Mouse (Mus musculus) embryonic facial prominence, embryonic 14.5 days (tissue): ENCODE measurements around the gene Gtf2h2. TPM values are rescaled to one million over a fixed set of nuclear protein-coding genes. Genes with fewer than 3 reads are reported as not detected.
"Not testable (repeated sequence)": the region's sequence is repeated elsewhere in the genome, so short reads cannot be mapped to it uniquely, and the experiment has no call there.

Source experiments
- ATAC-seq: fragments of 200-750 bp; cut with Nextera tagmentation; 2 replicates; pipeline ENCODE4 v1.8.0; 2017; ENCODE audit warnings: low read depth, moderate number of reproducible peaks, moderate TSS enrichment
- DNase-seq: peaks from one replicate; pipeline ENCODE4 v3.0.0-alpha.2; 2015; ENCODE audit warnings: low spot score
- H3K27ac ChIP-seq: fragments of 300-500 bp; sonication (generic); replicated peaks from 2 replicates; pipeline ENCODE4 v1.5.1; 2014; ENCODE audit warnings: low read depth, mild to moderate bottlenecking, low read length, moderate library complexity
- H3K27me3 ChIP-seq: fragments of 300-500 bp; sonication (generic); replicated peaks from 2 replicates; pipeline ENCODE4 v1.6.1; 2014; ENCODE audit warnings: low read length; ENCODE audit not compliant: control insufficient read depth, insufficient read depth
- H3K36me3 ChIP-seq: fragments of 300-500 bp; sonication (generic); 2 replicates; pipeline ENCODE4 v1.6.1; 2014; ENCODE audit warnings: low read length, mixed read lengths; ENCODE audit not compliant: control insufficient read depth, insufficient read depth
- H3K4me1 ChIP-seq: fragments of 300-500 bp; sonication (generic); 2 replicates; pipeline ENCODE4 v1.6.1; 2014; ENCODE audit warnings: antibody characterized with exemption, low read length; ENCODE audit not compliant: control insufficient read depth, insufficient read depth
- H3K4me2 ChIP-seq: fragments of 300-500 bp; sonication (generic); 2 replicates; pipeline ENCODE4 v1.6.1; 2014; ENCODE audit warnings: low read depth, mild to moderate bottlenecking, low read length, moderate library complexity, mixed read lengths
- H3K4me3 ChIP-seq: fragments of 300-500 bp; sonication (generic); 2 replicates; pipeline ENCODE4 v1.5.1; 2014; ENCODE audit warnings: low read depth, mild to moderate bottlenecking, low read length
- H3K9ac ChIP-seq: fragments of 300-500 bp; sonication (generic); 2 replicates; pipeline ENCODE4 v1.6.1; 2014; ENCODE audit warnings: low read depth, mild to moderate bottlenecking, low read length, moderate library complexity, mixed read lengths
- H3K9me3 ChIP-seq: fragments of 300-500 bp; sonication (generic); 2 replicates; pipeline ENCODE4 v1.6.1; 2016; ENCODE audit warnings: low read length; ENCODE audit not compliant: control insufficient read depth
- WGBS: fragments of 180-500 bp; shearing (Covaris S2); extraction: QIAGEN DNeasy Blood & Tissue Kit; methylation state at CpG from one replicate; pipeline ENCODE4 v1.1.7; 2014; 5-methylcytosine and 5-hydroxymethylcytosine counted together
- polyA plus RNA-seq: library from polyadenylated mRNA; unstranded; fragments of >200 nt; fragmentation: Nextera tagmentation; extraction: Ambion mirVana; gene quantifications from 2 replicates; pipeline ENCODE4 v1.2.1, GENCODE M21; 2014

The Gtf2h2 gene
- polyA plus RNA-seq, 1 experiment from 2014 or later: 49.3 TPM

DNA sequence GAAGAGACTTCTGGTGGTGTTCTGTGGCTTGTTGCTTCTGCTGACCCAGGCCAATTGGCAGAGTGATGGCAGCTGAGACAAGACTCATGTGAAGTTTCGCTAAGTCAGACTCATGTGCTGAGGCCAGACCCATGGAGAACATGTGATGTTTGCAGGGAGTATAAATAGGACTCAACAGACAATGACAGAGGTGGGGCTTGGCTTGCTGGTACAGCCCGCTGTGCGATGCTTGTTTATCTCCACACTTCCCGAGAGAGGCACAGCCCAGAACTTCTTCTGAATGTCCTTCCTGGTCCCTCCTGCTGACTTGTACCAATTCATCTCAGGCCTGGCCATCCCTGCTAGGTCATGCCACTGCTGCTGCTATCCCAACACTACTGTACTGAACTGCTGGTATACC lies 3.0 kb upstream of the Gtf2h2 start:
- WGBS: 86% methylated on average over 4 of the region's 4 CpGs
- ATAC-seq: no peak
- no peaks in the 10 kb centered on the region for H3K4me1 ChIP-seq

DNA sequence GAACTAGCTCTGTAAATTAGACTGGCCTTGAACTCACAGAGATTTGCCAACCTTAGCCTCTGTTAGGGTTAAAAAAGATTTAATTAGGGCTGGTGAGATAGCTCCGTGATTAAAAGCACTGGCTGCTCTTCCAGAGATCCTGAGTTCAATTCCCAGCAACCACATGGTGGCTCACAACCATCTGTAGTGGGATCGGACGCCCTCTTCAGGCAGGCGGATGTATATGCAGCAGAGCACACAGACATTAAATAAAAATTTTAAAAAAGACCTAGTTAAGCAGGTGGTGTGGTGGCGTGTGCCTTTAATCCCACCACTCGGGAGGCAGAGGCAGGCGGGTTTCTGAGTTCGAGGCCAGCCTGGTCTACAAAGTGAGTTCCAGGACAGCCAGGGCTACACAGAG lies 2.0 kb upstream of the Gtf2h2 start:
- not testable (repeated sequence) for DNase-seq, H3K27ac ChIP-seq, H3K4me1 ChIP-seq, H3K9ac ChIP-seq, H3K9me3 ChIP-seq, H3K4me3 ChIP-seq, H3K36me3 ChIP-seq, H3K4me2 ChIP-seq, ATAC-seq, H3K27me3 ChIP-seq
- WGBS: 62% methylated on average over 8 of the region's 8 CpGs

More for the DNA sequence above, 3.0 kb upstream of the Gtf2h2 start:
- H3K4me3 ChIP-seq: no peak overlapping the region
- no peaks in the 10 kb centered on the region for H3K36me3 ChIP-seq
- H3K27me3 ChIP-seq: no peaks in the 10 kb centered on the region
- no peak overlapping the region for H3K27ac ChIP-seq
- H3K4me2 ChIP-seq: no peak overlapping the region
- no peak for DNase-seq
- no peaks in the 10 kb centered on the region for H3K9me3 ChIP-seq
- H3K9ac ChIP-seq: no peak overlapping the region

DNA sequence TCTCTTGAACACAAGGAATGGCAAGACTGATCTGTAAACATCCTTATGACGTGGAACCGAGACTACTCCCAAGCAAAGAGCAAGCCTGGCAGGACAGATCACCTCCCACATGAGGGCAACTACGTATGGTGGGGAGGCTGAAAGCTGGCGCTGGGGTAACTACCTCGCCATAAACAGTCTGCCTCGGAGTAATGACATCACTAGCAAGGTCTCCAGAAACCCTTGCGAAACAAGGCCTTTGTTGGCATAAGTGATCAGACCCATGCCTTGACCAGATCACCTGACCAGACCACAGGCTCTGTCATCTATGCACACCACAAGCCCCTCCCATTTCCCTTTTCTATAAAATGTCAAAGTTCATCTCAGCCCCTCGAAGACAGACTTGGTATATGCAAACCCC lies 934 bp upstream of the Gtf2h2 start:
- no peak for ATAC-seq
- Histone ChIP-seq H3K9me3 (no peaks in the 10 kb centered on the region), H3K4me1 (no peaks in the 10 kb centered on the region), H3K27me3 (no peaks in the 10 kb centered on the region), H3K27ac (no peak overlapping the region), H3K9ac (no peak overlapping the region), H3K4me2 (no peak overlapping the region), H3K36me3 (peaks cover 10% of the 10 kb centered on the region), H3K4me3 (no peak overlapping the region)
- no peak for DNase-seq
- 77% methylated on average over 8 of the region's 8 CpGs for WGBS

DNA sequence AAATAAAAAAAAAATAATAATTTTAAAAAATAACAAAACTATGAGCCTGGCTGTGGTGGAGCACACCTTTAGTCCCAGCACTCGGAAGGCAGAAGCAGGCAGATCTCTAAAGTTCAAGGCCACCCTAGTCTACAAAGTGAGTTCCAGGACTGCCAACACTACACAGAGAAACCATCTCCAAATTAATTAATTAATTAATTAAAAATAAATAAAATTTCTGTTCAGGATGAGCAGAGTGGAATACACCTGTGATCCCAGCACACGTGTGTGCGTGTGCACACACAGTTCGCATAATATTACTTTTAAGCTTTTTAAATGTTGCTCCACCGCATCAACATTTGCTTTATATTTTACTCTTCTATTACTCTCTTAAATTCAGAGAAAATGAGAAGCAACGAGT lies 756 bp downstream of the Gtf2h2 start:
- DNase-seq (no peak), ATAC-seq (peak; percentile 10; the same call in 1 of the 2 replicates)
- H3K9me3 ChIP-seq: no peaks in the 10 kb centered on the region
- H3K27me3 ChIP-seq: no peaks in the 10 kb centered on the region
- H3K4me3 ChIP-seq: peak overlapping the region; percentile 92
- peaks cover 27% of the 10 kb centered on the region for H3K36me3 ChIP-seq
- 14% methylated on average over 6 of the region's 6 CpGs for WGBS
- H3K4me2 ChIP-seq: peak overlapping the region; percentile 76
- H3K9ac ChIP-seq: peak overlapping the region; percentile 88
- peak overlapping the region; percentile 80; the same call in 1 of the 2 replicates for H3K27ac ChIP-seq
- H3K4me1 ChIP-seq: no peaks in the 10 kb centered on the region

DNA sequence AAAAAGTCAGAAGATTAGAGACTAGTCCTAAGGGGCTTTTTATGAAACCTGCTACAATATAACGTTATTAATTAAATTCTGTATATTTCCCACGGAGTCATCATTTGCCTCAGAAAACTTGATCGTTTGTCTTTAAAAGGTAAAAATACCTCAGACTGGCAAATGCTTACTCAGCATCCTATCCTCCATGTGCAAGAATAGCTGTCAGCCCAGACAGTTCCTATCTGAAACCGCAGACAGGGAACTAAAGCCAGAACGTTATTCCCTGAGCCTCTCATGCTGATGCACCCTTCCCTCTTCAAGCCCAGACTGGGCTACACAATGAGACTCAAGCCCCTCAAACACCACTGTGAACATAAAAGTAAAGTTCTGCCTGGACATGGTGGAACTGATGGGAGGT lies 2.0 kb downstream of the Gtf2h2 start:
- H3K36me3 ChIP-seq: peaks cover 35% of the 10 kb centered on the region
- ATAC-seq: no peak
- H3K4me3 ChIP-seq: no peak overlapping the region
- no peak overlapping the region for H3K9ac ChIP-seq
- no peak overlapping the region for H3K27ac ChIP-seq
- no peaks in the 10 kb centered on the region for H3K9me3 ChIP-seq
- no peak overlapping the region for H3K4me2 ChIP-seq
- H3K4me1 ChIP-seq: no peaks in the 10 kb centered on the region
- 89% methylated on average over 5 of the region's 5 CpGs for WGBS
- no peaks in the 10 kb centered on the region for H3K27me3 ChIP-seq
- no peak for DNase-seq

DNA sequence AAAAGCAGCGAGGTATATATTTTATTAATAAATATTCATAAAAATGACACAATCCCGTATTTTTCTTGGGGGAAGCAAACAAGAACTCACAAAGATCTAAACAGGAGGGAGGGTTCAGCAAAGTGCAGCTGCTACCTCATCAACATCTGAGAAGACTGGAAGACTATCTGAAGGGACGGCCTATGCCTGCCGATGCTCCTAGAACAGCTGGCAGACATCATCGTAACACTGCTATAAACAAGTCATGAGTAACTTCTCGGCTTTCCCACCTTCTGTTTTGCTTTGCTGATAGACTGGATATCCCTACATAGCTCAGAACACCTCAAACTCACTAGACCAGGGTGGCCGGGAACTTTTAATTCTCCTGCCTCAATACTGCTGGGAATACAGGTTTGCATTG lies 8.8 kb downstream of the Gtf2h2 start:
- ATAC-seq (no peak), DNase-seq (no peak)
- no peak overlapping the region for H3K4me2 ChIP-seq
- WGBS: 86% methylated on average over 7 of the region's 7 CpGs
- H3K9ac ChIP-seq: no peak overlapping the region
- H3K4me3 ChIP-seq: no peak overlapping the region
- no peaks in the 10 kb centered on the region for H3K27me3 ChIP-seq
- no peaks in the 10 kb centered on the region for H3K4me1 ChIP-seq
- peaks cover 77% of the 10 kb centered on the region for H3K36me3 ChIP-seq
- no peak overlapping the region for H3K27ac ChIP-seq
- H3K9me3 ChIP-seq: no peaks in the 10 kb centered on the region

DNA sequence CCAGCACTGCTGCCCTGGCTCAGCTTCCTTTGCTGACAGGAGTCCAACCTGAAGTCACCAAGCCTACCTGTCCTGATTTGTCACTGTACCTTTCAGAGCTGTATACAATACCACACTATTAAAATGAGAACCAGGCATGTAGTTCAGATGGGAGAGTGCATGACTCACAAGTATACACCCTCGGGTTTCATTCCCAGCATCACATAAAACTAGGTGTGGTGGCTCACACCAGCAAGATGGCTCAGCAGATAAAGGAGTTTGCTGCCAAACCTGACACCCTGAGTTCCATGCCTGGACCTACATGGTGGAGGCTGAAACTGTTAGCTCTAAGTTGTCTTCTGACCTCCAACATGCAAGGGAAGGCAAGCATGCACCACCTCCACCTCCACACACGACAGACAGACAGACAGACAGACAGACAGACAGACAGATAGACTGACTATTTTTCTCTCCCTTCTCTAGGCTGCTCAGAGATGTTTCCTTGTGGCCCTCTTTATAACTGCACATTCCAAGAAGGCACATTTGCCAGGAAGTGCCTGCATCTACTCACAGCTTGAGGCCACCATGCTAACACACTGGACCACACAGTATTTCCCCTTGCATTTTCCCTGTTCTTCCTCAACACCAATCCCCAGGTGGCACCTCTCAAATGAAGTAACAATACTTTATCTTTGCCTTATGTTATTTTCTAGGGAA lies 28.7 kb downstream of the Gtf2h2 start:
- DNase-seq (no peak), ATAC-seq (no peak)
- no peak overlapping the region for H3K27ac ChIP-seq
- H3K4me1 ChIP-seq: no peaks in the 10 kb centered on the region
- H3K36me3 ChIP-seq: peaks cover 57% of the 10 kb centered on the region
- H3K4me3 ChIP-seq: no peak overlapping the region
- H3K9me3 ChIP-seq: peaks cover 14% of the 10 kb centered on the region; the same call in 1 of the 2 replicates
- no peak overlapping the region for H3K4me2 ChIP-seq
- no peaks in the 10 kb centered on the region for H3K27me3 ChIP-seq
- WGBS: 84% methylated on average over 2 of the region's 2 CpGs
- H3K9ac ChIP-seq: no peak overlapping the region

DNA sequence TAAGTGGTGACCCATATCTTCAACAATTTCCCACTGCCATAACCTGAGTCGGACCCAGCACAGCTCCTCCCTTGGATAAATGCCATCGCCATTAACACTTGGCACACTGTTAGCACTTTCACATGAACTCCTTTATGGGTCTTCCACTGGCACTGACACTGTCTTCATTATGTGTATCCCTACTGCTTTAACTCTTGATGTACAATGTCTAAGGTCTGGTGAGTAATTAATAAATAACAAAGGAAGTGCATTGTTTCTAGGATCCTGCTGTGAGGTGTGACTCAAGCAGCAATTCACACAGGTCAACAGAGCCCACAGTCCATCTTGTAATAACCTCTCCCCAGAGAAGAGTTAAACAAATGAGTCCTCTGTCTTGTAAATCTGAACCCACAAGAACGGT lies 31.0 kb downstream of the Gtf2h2 start:
- Histone ChIP-seq H3K4me2 (no peak overlapping the region), H3K4me1 (no peaks in the 10 kb centered on the region), H3K9ac (no peak overlapping the region), H3K27me3 (no peaks in the 10 kb centered on the region), H3K9me3 (no peaks in the 10 kb centered on the region), H3K36me3 (peaks cover 36% of the 10 kb centered on the region), H3K27ac (no peak overlapping the region), H3K4me3 (no peak overlapping the region)
- DNase-seq (no peak), ATAC-seq (no peak)
- 74% methylated on average over 3 of the region's 3 CpGs for WGBS

DNA sequence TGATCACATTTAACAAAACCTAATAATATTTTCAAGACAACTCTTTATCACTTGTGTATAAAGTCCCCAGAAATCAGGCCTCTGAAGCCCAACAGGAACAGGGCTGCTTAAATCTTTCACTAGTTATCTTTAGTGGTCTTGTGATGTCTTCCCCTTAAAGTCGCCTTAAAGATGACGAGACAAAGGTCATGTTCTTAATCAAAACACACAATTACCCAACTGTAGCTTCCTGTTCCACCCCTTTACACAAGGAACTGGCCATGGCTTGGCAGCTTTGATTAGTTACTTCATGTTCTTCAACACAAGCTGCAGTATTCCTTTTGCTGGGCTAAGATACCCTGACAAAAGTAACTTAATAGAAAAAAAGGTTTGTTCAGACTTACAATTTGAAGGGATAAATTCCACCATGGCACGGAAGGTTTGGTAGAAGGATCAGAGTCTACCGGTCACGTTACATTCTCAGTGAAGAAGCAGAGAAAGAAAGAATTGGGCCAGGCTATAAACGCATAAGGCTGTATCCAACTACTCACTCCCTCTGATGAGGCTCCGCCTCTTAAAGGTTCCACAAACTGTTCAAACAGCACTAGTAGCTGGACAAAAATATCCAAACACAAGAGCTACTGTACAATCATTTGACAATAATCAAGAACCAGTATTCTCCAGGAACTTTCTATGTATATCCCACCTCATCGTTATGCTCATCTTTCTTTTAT lies 39.8 kb downstream of the Gtf2h2 start, which contains the start of gene Naip1:
TSS of gene Naip1 (minus strand) at position 455 of the 713 bp plus-strand sequence.
- not testable (repeated sequence) for H3K27me3 ChIP-seq, H3K9ac ChIP-seq, H3K27ac ChIP-seq, H3K4me2 ChIP-seq, DNase-seq, H3K9me3 ChIP-seq, H3K4me3 ChIP-seq, H3K4me1 ChIP-seq, H3K36me3 ChIP-seq, ATAC-seq
- 78% methylated on average over 8 of the region's 8 CpGs for WGBS
